Mouse (Mus musculus) right cerebral cortex, adult 18-20 months (tissue): ENCODE data around the gene Slc30a3.
A peak's percentile ranks its signal among the peaks of the same experiment; 100 is the strongest.
"Not testable (repeated sequence)": the region's sequence is repeated elsewhere in the genome, so short reads cannot be mapped to it uniquely, and the experiment has no call there.

Experiments
- DNase-seq: peaks from one replicate; pipeline ENCODE4 v3.0.0; 2022; ENCODE audit warnings: mixed read lengths

The Slc30a3 gene

GRCm38 (mm10) chr5:31093151-31094041 lies 14.6 kb downstream of the Slc30a3 start:
- no peak for DNase-seq

DNA sequence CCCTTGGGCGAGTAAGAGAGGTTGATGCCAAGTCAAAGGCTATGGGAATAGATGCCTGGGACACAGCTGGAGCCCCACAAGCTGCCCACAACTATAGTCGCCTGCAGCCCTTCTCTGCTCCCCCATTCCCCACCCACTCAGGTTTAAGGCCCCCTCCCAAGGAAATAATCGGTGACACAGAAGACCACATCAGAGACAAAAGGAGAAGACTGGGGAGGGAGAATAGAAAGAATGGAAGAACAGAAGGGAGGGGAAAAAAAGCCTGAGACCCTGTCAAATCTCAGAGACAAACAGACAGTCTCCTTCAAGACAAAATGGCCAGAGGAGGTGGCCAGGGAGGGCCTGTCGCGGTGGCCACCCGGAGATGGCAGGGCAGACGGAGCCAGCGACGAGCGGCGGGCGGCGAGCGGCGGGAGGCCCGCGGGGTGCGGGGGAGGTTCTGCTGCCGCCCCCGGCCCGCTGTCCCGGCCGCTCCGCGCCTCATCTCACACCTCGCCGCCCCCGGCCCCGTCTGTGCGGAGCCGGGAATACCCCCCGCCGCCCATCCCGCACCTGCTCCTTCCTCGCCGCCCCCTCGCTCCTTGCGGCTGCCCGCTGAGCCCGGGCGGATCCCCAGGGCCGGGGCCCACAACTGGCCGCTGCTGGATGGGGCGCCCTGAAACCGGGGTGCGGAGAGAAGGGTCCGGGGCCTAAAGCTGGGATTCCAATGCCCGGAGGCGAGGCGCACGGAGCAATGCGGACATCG lies 15.6 kb downstream of the Slc30a3 start:
- DNase-seq: peak; percentile 73

DNA sequence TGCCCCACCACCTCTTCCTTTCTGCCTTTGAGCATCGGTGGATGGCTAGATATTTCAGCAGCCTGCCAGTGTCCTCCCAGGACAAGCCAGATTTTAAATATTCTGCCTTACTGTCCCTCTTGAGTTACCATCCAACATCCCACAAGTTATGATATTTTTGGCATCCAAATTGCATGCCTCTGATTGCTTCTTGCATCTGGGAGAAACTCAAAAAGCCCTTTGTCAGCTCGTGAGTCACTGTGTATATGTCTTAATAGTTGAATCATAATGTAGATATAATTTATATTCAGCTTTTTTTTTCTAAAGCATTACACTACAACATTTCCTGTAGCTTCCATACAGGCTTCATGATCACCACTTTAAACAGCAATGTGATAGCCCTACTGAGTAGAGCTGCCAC lies 20.9 kb downstream of the Slc30a3 start:
- no peak for DNase-seq

- no peak for DNase-seq
These were observed 21.4 kb downstream of the Slc30a3 start for GRCm38 (mm10) chr5:31086606-31087005.

GRCm38 (mm10) chr5:31083949-31084348 lies 24.1 kb downstream of the Slc30a3 start:
- DNase-seq: no peak

DNA sequence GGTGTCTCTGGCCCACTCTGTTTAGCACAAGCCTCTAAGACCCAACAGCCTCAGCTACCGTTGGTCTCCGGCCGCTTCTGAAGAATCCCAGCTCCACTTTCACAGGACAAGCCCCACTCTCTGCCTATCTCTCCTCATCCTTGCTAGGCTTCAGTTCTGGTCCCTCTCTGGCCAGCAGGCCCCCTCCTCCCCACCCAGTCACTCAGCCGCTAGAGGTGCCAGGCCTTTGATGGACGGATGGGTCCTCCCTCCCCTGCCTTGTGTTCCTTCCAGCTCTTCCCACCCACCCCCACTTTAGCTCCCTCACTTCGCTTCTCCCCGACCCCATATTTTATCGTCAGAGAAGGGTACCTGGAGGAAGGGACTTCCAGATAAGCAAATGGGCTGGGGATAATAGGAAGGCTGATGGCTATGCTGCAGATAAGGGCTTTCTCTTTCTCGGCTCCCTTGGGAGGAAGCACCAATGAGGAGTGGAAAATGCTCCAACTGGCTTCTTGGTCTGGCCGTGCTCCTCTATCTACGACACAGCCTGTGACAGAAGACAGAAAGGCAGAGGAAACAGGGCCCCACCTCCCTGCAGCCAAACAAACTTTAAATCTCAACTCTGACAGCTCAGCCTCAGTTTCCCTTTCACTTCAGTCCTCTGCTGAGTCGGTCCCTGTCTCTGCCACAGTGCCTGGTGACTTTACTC lies 25.0 kb downstream of the Slc30a3 start:
- no peak for DNase-seq

DNA sequence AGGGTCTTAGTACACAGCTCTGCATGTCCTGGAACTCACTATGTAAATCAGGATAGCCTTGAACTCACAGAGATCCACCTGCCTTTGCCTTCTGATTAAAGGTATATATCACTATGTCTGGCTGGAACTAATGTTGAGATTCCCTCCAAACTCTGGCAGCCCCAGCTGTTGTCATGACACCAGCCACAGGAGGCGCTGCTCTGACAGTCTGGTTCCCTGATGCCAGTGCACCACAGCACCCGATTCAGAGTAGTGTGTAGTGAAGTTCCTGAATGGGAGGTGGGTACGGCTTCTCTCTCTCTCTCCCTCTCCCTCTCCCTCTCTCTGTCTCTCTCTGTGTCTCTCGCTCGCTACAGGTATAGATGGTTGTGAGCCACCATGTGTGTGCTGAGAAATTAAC lies 25.7 kb downstream of the Slc30a3 start:
- no peak for DNase-seq

DNA sequence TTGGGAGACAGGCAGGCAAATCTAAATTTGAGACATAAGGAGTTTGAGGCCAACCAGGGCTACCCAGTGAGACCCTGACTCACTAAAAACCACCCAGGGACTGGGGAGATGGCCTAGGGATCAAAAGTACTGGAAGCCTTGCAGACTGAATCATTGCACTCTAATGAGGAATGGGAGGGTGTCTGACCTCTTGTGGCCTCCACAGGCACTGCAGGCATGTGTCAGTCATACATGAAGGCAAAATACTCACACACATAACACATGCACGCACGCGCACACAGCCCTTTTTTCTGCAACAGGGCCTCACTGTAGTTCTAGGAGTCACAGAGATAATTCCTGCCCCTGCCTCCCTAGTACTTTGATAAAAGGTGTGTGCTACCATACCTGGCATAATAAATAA lies 26.7 kb downstream of the Slc30a3 start:
- DNase-seq: no peak

GRCm38 (mm10) chr5:31080795-31081164 lies 27.3 kb downstream of the Slc30a3 start:
- no peak for DNase-seq

GRCm38 (mm10) chr5:31080059-31080794 lies 27.8 kb downstream of the Slc30a3 start:
- DNase-seq: peak; percentile 78

DNA sequence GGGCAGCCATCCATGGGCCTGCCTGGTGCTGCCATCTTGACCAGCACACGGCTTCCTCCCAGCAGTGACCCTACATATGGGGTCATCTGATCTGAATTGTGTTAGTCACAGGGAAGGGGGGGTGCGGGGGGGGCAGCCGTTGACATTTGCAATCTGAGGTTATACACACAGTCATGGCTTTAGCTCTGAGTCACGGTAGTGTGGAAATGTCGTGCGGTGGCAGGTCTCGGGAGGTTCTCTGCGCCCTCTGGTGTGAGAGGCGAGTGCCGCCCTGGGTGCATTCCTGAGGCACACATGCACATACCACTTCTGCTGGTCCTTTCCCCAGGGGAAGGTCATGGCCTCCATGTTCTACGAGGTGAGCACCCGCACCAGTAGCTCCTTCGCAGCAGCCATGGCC lies 31.7 kb downstream of the Slc30a3 start:
- no peak for DNase-seq

DNA sequence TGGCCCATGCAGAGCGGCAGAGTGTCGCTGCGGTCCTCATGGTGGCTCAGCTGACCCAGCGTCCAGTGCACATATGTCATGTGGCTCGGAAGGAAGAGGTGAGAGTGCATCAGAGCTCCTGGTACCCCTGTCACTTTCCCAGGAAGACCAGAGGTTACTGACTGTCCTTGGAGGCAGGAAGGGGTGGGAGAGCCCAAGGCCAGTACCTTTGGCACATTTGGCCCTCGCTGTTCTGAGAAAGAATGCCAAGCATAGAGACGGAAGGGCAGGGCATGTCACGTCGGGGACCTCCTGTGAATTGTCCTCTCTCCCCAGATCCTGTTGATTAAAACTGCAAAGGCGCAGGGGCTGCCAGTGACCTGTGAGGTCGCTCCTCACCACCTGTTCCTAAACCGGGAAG lies 34.9 kb downstream of the Slc30a3 start:
- no peak for DNase-seq

GRCm38 (mm10) chr5:31071821-31072220 lies 36.2 kb downstream of the Slc30a3 start:
- no peak for DNase-seq

DNA sequence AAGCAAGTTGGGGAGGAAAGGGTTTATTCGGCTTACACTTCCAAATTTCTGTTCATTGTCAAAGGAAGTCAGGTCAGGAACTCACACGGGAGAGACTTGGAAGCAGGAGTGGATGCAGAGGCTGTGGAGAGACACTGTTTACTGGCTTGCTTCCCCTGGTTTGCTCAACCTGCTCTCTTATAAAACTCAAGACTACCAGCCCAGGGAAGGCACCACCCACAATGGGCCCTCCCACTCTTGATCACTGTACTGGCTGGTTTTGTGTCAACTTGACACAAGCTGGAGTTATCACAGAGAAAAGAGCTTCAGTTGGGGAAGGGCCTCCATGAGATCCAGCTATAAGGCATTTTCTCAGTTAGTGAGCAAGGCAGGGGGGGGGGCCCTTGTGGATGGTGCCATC lies 37.0 kb downstream of the Slc30a3 start:
- DNase-seq: peak; percentile 51

DNA sequence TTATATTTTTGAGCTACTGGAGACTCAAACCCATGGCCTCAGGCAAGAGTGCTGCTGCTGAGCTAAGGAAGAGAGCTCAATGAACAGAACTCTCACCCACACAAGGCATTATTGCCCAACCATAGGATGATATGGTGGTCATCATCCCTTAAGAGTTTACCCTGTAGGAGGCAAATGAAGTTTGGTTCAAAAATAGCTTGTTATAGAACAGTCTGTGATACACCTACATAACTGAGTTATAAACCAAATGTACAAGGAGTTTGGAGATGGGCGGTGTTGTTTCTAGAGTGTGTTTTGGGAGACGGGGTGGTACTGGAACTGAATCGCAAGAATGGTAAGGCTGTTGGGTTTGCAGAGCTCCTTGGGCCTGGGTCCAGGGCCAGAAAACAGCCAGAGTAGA lies 38.2 kb downstream of the Slc30a3 start:
- peak; percentile 40 for DNase-seq

DNA sequence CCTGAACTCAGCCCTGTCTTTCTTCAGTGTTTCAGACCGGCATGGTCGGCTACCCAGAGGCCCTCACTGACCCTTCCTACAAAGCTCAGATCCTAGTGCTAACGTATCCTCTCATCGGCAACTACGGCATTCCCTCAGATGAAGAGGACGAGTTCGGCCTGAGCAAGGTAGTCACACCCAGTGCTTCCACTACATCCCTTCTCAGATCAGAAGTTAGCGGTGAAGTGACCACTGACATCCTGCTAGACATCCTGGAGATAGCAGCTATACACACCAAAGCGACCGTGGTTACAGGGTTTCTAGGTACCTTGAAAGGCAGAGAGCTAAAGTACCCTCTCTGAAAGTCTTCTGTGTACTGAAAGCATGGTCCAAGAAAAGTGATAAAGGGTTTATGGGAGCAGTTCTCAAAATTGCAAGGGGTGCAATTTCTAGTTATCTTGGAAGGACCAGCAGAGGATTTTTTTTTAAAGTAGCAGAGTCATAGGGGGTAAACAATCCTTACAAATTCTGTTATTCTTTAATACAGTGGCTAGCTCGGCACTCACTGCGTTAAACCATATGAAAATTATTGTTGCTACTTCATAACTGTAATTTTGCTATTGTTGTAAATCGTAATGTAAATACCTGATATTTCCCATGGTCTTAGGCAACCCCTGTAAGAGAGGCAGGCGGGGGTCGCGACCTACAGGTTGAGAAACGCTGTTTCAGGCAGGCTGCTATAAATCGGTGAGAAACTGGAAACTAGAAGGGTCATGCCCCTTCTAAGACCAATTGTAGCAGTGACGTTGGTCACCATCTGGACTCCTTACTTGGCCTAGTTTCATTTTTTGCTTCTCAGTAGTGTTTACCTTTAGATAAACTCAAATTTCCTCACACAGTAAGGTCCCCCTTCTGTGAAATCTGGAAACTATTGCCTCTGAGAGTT lies 52.6 kb downstream of the Slc30a3 start:
- no peak for DNase-seq

GRCm38 (mm10) chr5:31054261-31055215 lies 53.5 kb downstream of the Slc30a3 start, which contains the start of gene Cad:
Cad (plus strand) TSS chr5:31054780.
- DNase-seq: peak; percentile 97

- DNase-seq: not testable (repeated sequence)
These were observed 54.3 kb downstream of the Slc30a3 start for GRCm38 (mm10) chr5:31053728-31054127.

DNA sequence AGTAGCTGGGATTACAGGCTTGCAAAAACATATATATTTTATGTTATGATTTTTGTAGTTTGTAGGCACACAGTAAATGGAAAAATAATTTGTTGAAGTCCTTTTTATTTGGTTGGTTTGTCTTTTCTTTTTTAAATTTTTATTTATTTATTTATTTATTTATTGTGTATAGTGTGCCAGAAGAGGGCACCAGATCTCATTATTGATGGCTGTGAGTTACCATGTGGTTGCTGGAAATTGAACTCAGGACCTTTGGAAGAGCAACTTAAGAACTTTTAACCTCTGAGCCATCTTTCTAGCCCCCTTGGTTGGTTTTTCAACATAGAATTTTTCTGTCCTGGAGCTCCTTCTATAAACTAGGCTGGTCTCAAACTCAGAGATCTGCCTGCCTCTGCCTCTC lies 57.6 kb downstream of the Slc30a3 start:
- no peak for DNase-seq
